Mouse (Mus musculus) thymus, adult 2 months (tissue): ENCODE data around the gene Krcc1.

Experiments used
- CTCF ChIP-seq: fragments of 200-500 bp; IDR thresholded peaks from 2 replicates; pipeline ENCODE4 v1.5.1; 2012; ENCODE audit warnings: mild to moderate bottlenecking, control low read depth, low read length, moderate library complexity, borderline replicate concordance; ENCODE audit not compliant: control insufficient read depth, poor library complexity, insufficient read depth; ENCODE audit errors: extremely low read depth
- POLR2A ChIP-seq: fragments of 200-500 bp; IDR thresholded peaks from 2 replicates; pipeline ENCODE4 v1.6.1; 2012; ENCODE audit warnings: mild to moderate bottlenecking, low read length, control low read depth, moderate library complexity; ENCODE audit not compliant: control insufficient read depth, poor library complexity, insufficient read depth; ENCODE audit errors: extremely low read depth

DNA sequence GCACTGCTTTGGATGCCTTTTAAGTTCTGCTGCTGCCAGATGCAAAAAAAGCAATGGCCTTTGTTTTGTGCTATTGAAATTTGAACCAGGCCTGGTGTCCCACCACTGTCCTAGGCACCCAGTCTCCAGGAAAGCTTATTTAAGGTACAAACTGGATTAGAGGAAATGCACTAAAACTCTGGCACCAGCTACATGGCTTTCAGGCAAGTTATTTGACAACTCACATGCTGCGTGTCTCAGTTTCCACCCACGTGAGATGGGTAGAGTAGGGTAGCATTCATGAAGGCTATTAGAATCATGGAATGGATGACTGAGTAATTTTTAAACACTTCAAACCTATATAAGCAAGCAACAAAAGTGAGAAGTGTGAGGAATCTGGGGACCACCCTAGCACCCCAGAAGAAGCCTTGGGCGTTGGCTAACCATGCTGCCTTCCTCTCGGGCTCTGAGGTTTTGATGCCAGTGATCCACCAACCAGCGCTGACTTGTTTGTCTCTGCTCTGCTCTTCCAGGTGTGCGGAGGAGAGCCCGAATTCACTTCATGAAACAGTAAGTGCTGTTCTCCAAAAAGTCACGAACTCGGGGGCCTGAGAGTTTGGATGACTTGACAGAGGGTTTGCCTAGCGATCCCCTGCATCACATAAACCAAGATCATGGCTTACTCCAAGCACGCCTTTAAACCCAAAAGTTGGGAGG is 62.2 kb downstream of the Krcc1 start:
- peak; percentile 36; the same call in 1 of the 2 replicates for TF ChIP-seq POLR2A
- TF ChIP-seq CTCF: no peak
